ENCODE assay signal across 29 mouse cellular contexts in genomic region chr11:109458165-109458564, GRCm38 (mm10). TPM values are rescaled to one million over a fixed set of nuclear protein-coding genes. Genes with fewer than 3 reads are reported as not detected.
"Had no signal": no experiment of that assay in that cellular context is flagged by ENCODE, and none has a peak within 500 bp of the region (broad histone marks: within the 10 kb centered on the region; RNA-seq: fewer than 3 reads in every experiment).

No protein-coding gene starts in this region.

- ATAC-seq: hindbrain, embryonic 16.5 days; hindbrain, postnatal 0 days; inflammation-experienced regulatory T-cells, adult 6 months; intestine, embryonic 15.5 days; intestine, embryonic 16.5 days; intestine, postnatal 0 days had no signal

- DNase-seq: heart, postnatal 10 days; heart, postnatal 14 days; heart, postnatal 36 days; heart, postnatal 4 days; kidney, adult 11 months; kidney, adult 18-20 months; kidney, adult 2 months; kidney, adult 8-10 months; kidney, adult 9 months; kidney, postnatal 10 days; kidney, postnatal 14 days; kidney, postnatal 25 days; kidney, postnatal 36 days; kidney, postnatal 4 days; layer of hippocampus, adult 9-11 months; layer of hippocampus, postnatal 36 days had no signal

RNA-seq across cellular contexts. Expression of gene 9930022D16Rik, which starts 44.4 kb away (rescaled TPM):
- total RNA-seq: heart, postnatal 10 days; heart, postnatal 14 days; heart, postnatal 25 days; heart, postnatal 36 days; heart, postnatal 4 days; hindbrain, postnatal 0 days; layer of hippocampus, adult 18-20 months; layer of hippocampus, adult 2 months; layer of hippocampus, adult 8-10 months; layer of hippocampus, postnatal 10 days; layer of hippocampus, postnatal 14 days; layer of hippocampus, postnatal 25 days; layer of hippocampus, postnatal 36 days had no signal
